Mouse (Mus musculus): ENCODE results near the gene Olfr1448.
"Not testable (repeated sequence)": the region's sequence is repeated elsewhere in the genome, so short reads cannot be mapped to it uniquely, and the experiment has no call there.

The Olfr1448 gene

GRCm38 (mm10) chr19:12924319-12924718 is at the start of gene Olfr1448:
TSS of gene Olfr1448 (minus strand) at chr19:12924419.
- no peak for DNase-seq (ENCODE audit: low spot score in 2 of 2)

- not testable (repeated sequence) for DNase-seq (ENCODE audit: low spot score in 2 of 2)
Observed at GRCm38 (mm10) chr19:12970082-12970481, 45.9 kb upstream of the Olfr1448 start.

- DNase-seq (ENCODE audit: low spot score in 2 of 2): no peak
Observed at GRCm38 (mm10) chr19:12949958-12950357, 25.7 kb upstream of the Olfr1448 start, which contains the start of gene Olfr1450. TSS of gene Olfr1450 (plus strand) at chr19:12950258.

GRCm38 (mm10) chr19:12930540-12930939 is 6.3 kb upstream of the Olfr1448 start, which contains the start of gene Olfr1449:
TSS of gene Olfr1449 (plus strand) at chr19:12930840.
- DNase-seq (ENCODE audit: low spot score in 2 of 2): no peak

GRCm38 (mm10) chr19:12903643-12904042 is 20.6 kb downstream of the Olfr1448 start, which contains the start of gene Olfr1447:
TSS of gene Olfr1447 (minus strand) at chr19:12903743.
- DNase-seq (ENCODE audit: low spot score in 2 of 2): no peak

- no peak for DNase-seq (ENCODE audit: low spot score in 2 of 2)
Observed at GRCm38 (mm10) chr19:12893424-12893823, 30.8 kb downstream of the Olfr1448 start, which contains the start of gene Olfr1446. TSS of gene Olfr1446 (minus strand) at chr19:12893524.

GRCm38 (mm10) chr19:12883555-12883954 is 40.7 kb downstream of the Olfr1448 start, which contains the start of gene Olfr1445:
TSS of gene Olfr1445 (plus strand) at chr19:12883855.
- no peak for DNase-seq (ENCODE audit: low spot score in 2 of 2)

Data from spleen, postnatal 10 days (tissue).